Mouse (Mus musculus) MEL (cell line): ENCODE results near the gene Duox1.

ENCODE experiments used
- CTCF ChIP-seq, 3 experiments: IDR thresholded peaks in 2 of 3; conservative IDR thresholded peaks in 1 of 3; 2 replicates each; pipeline ENCODE4 v1.5.1; 2011 to 2012; ENCODE audit warnings: low read length in 3 of 3, low read depth in 2 of 3, mild to moderate bottlenecking in 2 of 3, improper control_type of control experiment in 1 of 3, inconsistent platforms in 1 of 3, mixed read lengths in 1 of 3, moderate library complexity in 1 of 3; ENCODE audit not compliant: control insufficient read depth in 1 of 3, insufficient read depth in 1 of 3, poor library complexity in 1 of 3, severe bottlenecking in 1 of 3
- EP300 ChIP-seq, 2 experiments: IDR thresholded peaks; 2 replicates each; pipeline ENCODE4 v1.6.1; 2011; ENCODE audit warnings: improper control_type of control experiment in 2 of 2, low read length in 2 of 2, low read depth in 1 of 2, mild to moderate bottlenecking in 1 of 2
- POLR2A ChIP-seq, 2 experiments: IDR thresholded peaks; 2 replicates each; pipeline ENCODE4 v1.6.1; 2011 to 2012; ENCODE audit warnings: low read length in 2 of 2, mild to moderate bottlenecking in 2 of 2, control low read depth in 1 of 2, improper control_type of control experiment in 1 of 2, low read depth in 1 of 2, moderate library complexity in 1 of 2; ENCODE audit not compliant: control insufficient read depth in 1 of 2, insufficient read depth in 1 of 2, poor library complexity in 1 of 2
- TAL1 ChIP-seq: IDR thresholded peaks from 2 replicates; pipeline ENCODE4 v1.6.1; 2012; ENCODE audit warnings: mild to moderate bottlenecking, inconsistent platforms, low read length, moderate library complexity, mixed read lengths

GRCm38 (mm10) chr2:122396150-122396549 lies 80.7 kb downstream of the Duox1 start:
- TF ChIP-seq EP300 (IDR thresholded peaks at IDR 0.05; ENCODE audit: low read depth in 1 of 2, low read length in 2 of 2) = no peak
- TF ChIP-seq CTCF (IDR thresholded peaks at IDR 0.05 in 2 of 3, conservative IDR thresholded peaks at IDR 0.05 in 1 of 3; ENCODE audit: control insufficient read depth in 1 of 3, insufficient read depth in 1 of 3, low read depth in 2 of 3, low read length in 3 of 3, poor library complexity in 1 of 3, severe bottlenecking in 1 of 3) = no peak
- no peak for TF ChIP-seq POLR2A (IDR thresholded peaks at IDR 0.05; ENCODE audit: control insufficient read depth in 1 of 2, insufficient read depth in 1 of 2, low read depth in 1 of 2, low read length in 2 of 2, poor library complexity in 1 of 2)
- TF ChIP-seq TAL1 = no peak
